Mouse (Mus musculus): ENCODE measurements at regions not wholly inside any gene's neighbourhood (a gene's known extent, or its start where the extent isn't known, plus 50 kb on each side); places are given as distances from the start of the nearest gene placed in this dataset.

- TF ChIP-seq POLR2A (IDR thresholded peaks at IDR 0.05; ENCODE audit: borderline replicate concordance, extremely low read depth, insufficient read depth, insufficient read length, poor library complexity, severe bottlenecking), result no peak
- TF ChIP-seq CTCF (IDR thresholded peaks at IDR 0.05; ENCODE audit: borderline replicate concordance, extremely low read depth, insufficient read depth, insufficient read length), result no peak
These were observed 541.9 kb upstream of the Marcks start for GRCm38 (mm10) chr10:37680601-37681000.
